Mouse (Mus musculus) adrenal gland, postnatal 4 days (tissue): ENCODE results near the gene Lrrc27. TPM values are rescaled to one million over a fixed set of nuclear protein-coding genes. Genes with fewer than 3 reads are reported as not detected.

Experiments
- DNase-seq, 2 experiments: peaks; one replicate each; pipeline ENCODE4 v3.0.0; 2021 to 2022; ENCODE audit warnings: low spot score in 2 of 2, mixed read lengths in 2 of 2
- long read RNA-seq, 2 experiments: library from polyadenylated mRNA; stranded (forward); transcript quantifications; one replicate each; pipeline ENCODE4 v2.0.0; 2021
- total RNA-seq, 2 experiments: library from RNA; stranded (reverse); gene quantifications; 2 replicates each; pipeline ENCODE4 v1.2.3; 2021

The Lrrc27 gene
- total RNA-seq = 1 to 10 TPM; 4.5 to 5.6 TPM
- long read RNA-seq, experiment 1, partial matches to known transcripts = 1 of 5 reads
- long read RNA-seq, experiment 1, other reads (novel, unspliced or antisense) = 2 of 5 reads
- long read RNA-seq, experiment 2, partial matches to known transcripts = 1 of 2 reads
- long read RNA-seq, experiment 2, other reads (novel, unspliced or antisense) = 0 of 2 reads

- peak; percentile 90 for DNase-seq
These were observed at the start of gene Lrrc27, which contains the start of gene Stk32c for GRCm38 (mm10) chr7:139212754-139213745. TSS of gene Lrrc27 (plus strand) at chr7:139212988. TSS of gene Stk32c (minus strand) at chr7:139213307.

- no peak for DNase-seq
These were observed 48.4 kb upstream of the Lrrc27 start for GRCm38 (mm10) chr7:139164410-139164809.

- DNase-seq = no peak
These were observed 43.6 kb upstream of the Lrrc27 start for GRCm38 (mm10) chr7:139169143-139169542.

GRCm38 (mm10) chr7:139179299-139179698, 33.5 kb upstream of the Lrrc27 start:
- DNase-seq = no peak

- no peak for DNase-seq
These were observed 32.7 kb upstream of the Lrrc27 start for GRCm38 (mm10) chr7:139180058-139180457.

GRCm38 (mm10) chr7:139184396-139184795, 28.4 kb upstream of the Lrrc27 start:
- DNase-seq = no peak

- no peak for DNase-seq
These were observed 27.9 kb upstream of the Lrrc27 start for GRCm38 (mm10) chr7:139184846-139185245.

GRCm38 (mm10) chr7:139185971-139186370, 26.8 kb upstream of the Lrrc27 start:
- no peak for DNase-seq

- no peak for DNase-seq
These were observed 26.4 kb upstream of the Lrrc27 start for GRCm38 (mm10) chr7:139186436-139186835.

- DNase-seq = no peak
These were observed 25.5 kb upstream of the Lrrc27 start for GRCm38 (mm10) chr7:139187277-139187676.

- peak; percentile 50 to 56 for DNase-seq
These were observed 24.8 kb upstream of the Lrrc27 start for GRCm38 (mm10) chr7:139187771-139188633.

- no peak for DNase-seq
These were observed 24.1 kb upstream of the Lrrc27 start for GRCm38 (mm10) chr7:139188634-139189207.

- DNase-seq = no peak
These were observed 22.2 kb upstream of the Lrrc27 start for GRCm38 (mm10) chr7:139190616-139191015.

GRCm38 (mm10) chr7:139191619-139192018, 21.2 kb upstream of the Lrrc27 start:
- DNase-seq = no peak

GRCm38 (mm10) chr7:139197022-139197421, 15.8 kb upstream of the Lrrc27 start:
- no peak for DNase-seq

GRCm38 (mm10) chr7:139200108-139200507, 12.7 kb upstream of the Lrrc27 start:
- DNase-seq = no peak

- no peak for DNase-seq
These were observed 11.6 kb upstream of the Lrrc27 start for GRCm38 (mm10) chr7:139201209-139201608.

GRCm38 (mm10) chr7:139208023-139208772, 4.6 kb upstream of the Lrrc27 start:
- DNase-seq = no peak

GRCm38 (mm10) chr7:139208773-139209095, 4.1 kb upstream of the Lrrc27 start:
- no peak for DNase-seq

GRCm38 (mm10) chr7:139211761-139212160, 1.0 kb upstream of the Lrrc27 start:
- DNase-seq = no peak
